Mouse (Mus musculus) embryo, embryonic 11.5 days (tissue): ENCODE results near the gene Rab3gap2.

Experiments
- DNase-seq: peaks from one replicate; pipeline ENCODE4 v3.0.0-alpha.2; 2012; ENCODE audit warnings: low read depth, low spot score

Gene Rab3gap2

GRCm38 (mm10) chr1:185203909-185204661, at the start of gene Rab3gap2:
Gene Rab3gap2 (plus strand): TSS chr1:185204117.
- DNase-seq: peak; percentile 96

- DNase-seq: no peak
Measured at GRCm38 (mm10) chr1:185173641-185174040, 30.3 kb upstream of the Rab3gap2 start.

GRCm38 (mm10) chr1:185177860-185178259, 26.1 kb upstream of the Rab3gap2 start:
- DNase-seq: no peak

GRCm38 (mm10) chr1:185183591-185184330, 20.2 kb upstream of the Rab3gap2 start:
- no peak for DNase-seq

GRCm38 (mm10) chr1:185185556-185185955, 18.4 kb upstream of the Rab3gap2 start:
- no peak for DNase-seq

- peak; percentile 46 for DNase-seq
Measured at GRCm38 (mm10) chr1:185187135-185187785, 16.7 kb upstream of the Rab3gap2 start.

- DNase-seq: no peak
Measured at GRCm38 (mm10) chr1:185189901-185190300, 14.0 kb upstream of the Rab3gap2 start.

GRCm38 (mm10) chr1:185192087-185192486, 11.8 kb upstream of the Rab3gap2 start:
- no peak for DNase-seq

GRCm38 (mm10) chr1:185193509-185193908, 10.4 kb upstream of the Rab3gap2 start:
- peak; percentile 31 for DNase-seq

- DNase-seq: no peak
Measured at GRCm38 (mm10) chr1:185196323-185196722, 7.6 kb upstream of the Rab3gap2 start.

GRCm38 (mm10) chr1:185200571-185201395, 3.1 kb upstream of the Rab3gap2 start:
- DNase-seq: no peak

- no peak for DNase-seq
Measured at GRCm38 (mm10) chr1:185201994-185202393, 1.9 kb upstream of the Rab3gap2 start.

- no peak for DNase-seq
Measured at GRCm38 (mm10) chr1:185203196-185203908, 565 bp upstream of the Rab3gap2 start.

GRCm38 (mm10) chr1:185205090-185205489, 1.2 kb downstream of the Rab3gap2 start:
- no peak for DNase-seq

- no peak for DNase-seq
Measured at GRCm38 (mm10) chr1:185207851-185208595, 4.1 kb downstream of the Rab3gap2 start.

- DNase-seq: no peak
Measured at GRCm38 (mm10) chr1:185208766-185209165, 4.8 kb downstream of the Rab3gap2 start.

GRCm38 (mm10) chr1:185209641-185210176, 5.8 kb downstream of the Rab3gap2 start:
- DNase-seq: no peak

- DNase-seq: peak; percentile 14
Measured at GRCm38 (mm10) chr1:185216360-185216759, 12.4 kb downstream of the Rab3gap2 start.

- no peak for DNase-seq
Measured at GRCm38 (mm10) chr1:185216762-185217161, 12.8 kb downstream of the Rab3gap2 start.

- DNase-seq: no peak
Measured at GRCm38 (mm10) chr1:185217966-185218365, 14.0 kb downstream of the Rab3gap2 start.
